Mouse (Mus musculus) CH12.LX (cell line): Measurements from ENCODE around the gene E030018B13Rik.

Experiments used
- CHD1 ChIP-seq: IDR thresholded peaks from 2 replicates; pipeline ENCODE4 v1.6.1; 2012; ENCODE audit warnings: low read depth, low read length, improper control_type of control experiment, inconsistent platforms
- CTCF ChIP-seq, 2 experiments: IDR thresholded peaks in 1 of 2; conservative IDR thresholded peaks in 1 of 2; 2 replicates each; pipeline ENCODE4 v1.5.1; 2011 to 2012; ENCODE audit warnings: low read depth in 2 of 2, low read length in 2 of 2, improper control_type of control experiment in 1 of 2, inconsistent platforms in 1 of 2, mild to moderate bottlenecking in 1 of 2, moderate library complexity in 1 of 2
- EP300 ChIP-seq: IDR thresholded peaks from 2 replicates; pipeline ENCODE4 v1.6.1; 2011; ENCODE audit warnings: low read length, improper control_type of control experiment
- HCFC1 ChIP-seq: IDR thresholded peaks from 2 replicates; pipeline ENCODE4 v1.6.1; 2012; ENCODE audit warnings: low read depth, mild to moderate bottlenecking, inconsistent platforms, low read length, improper control_type of control experiment
- NRF1 ChIP-seq: IDR thresholded peaks from 2 replicates; pipeline ENCODE4 v1.6.1; 2014; ENCODE audit warnings: low read depth, mild to moderate bottlenecking, inconsistent platforms, low read length, improper control_type of control experiment, moderate library complexity
- POLR2A ChIP-seq: IDR thresholded peaks from 2 replicates; pipeline ENCODE4 v1.6.1; 2011; ENCODE audit warnings: low read depth, mild to moderate bottlenecking, improper control_type of control experiment, low read length
- POLR2AphosphoS2 ChIP-seq: IDR thresholded peaks from 2 replicates; pipeline ENCODE4 v1.6.1; 2011; ENCODE audit warnings: low read depth, low read length, improper control_type of control experiment
- RAD21 ChIP-seq: IDR thresholded peaks from 2 replicates; pipeline ENCODE4 v1.6.1; 2011; ENCODE audit warnings: low read depth, mild to moderate bottlenecking, low read length, improper control_type of control experiment, moderate library complexity
- SMC3 ChIP-seq: IDR thresholded peaks from 2 replicates; pipeline ENCODE4 v1.6.1; 2011; ENCODE audit warnings: low read depth, low read length, improper control_type of control experiment
- ZNF384 ChIP-seq: IDR thresholded peaks from 2 replicates; pipeline ENCODE4 v1.6.1; 2012; ENCODE audit warnings: low read depth, low read length, improper control_type of control experiment, inconsistent platforms

DNA sequence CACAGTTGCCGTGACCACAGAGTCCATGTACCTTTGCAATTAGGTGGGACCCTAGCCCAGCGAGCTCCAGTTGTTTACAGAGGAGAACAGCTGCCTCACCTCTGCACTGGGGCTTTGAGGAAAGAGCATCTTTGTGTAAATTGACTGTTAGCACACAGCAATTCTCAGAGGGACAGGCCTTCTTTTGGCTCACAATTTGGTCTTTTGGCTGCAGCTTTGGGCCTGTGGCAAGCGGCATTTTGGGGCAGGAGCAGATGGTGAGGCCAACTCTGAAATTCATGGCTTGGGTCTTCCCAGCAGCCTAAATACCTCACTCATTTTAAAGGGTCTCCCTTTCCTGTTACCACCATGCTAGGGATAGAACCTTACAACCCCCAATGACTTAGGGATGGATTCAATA lies 32.5 kb downstream of the E030018B13Rik start:
- TF ChIP-seq HCFC1: no peak
- TF ChIP-seq CTCF (conservative IDR thresholded peaks at IDR 0.05 in 1 of 2, IDR thresholded peaks at IDR 0.05 in 1 of 2; ENCODE audit: low read depth in 2 of 2, low read length in 2 of 2): no peak
- TF ChIP-seq POLR2AphosphoS2: no peak
- TF ChIP-seq EP300: no peak
- TF ChIP-seq POLR2A: no peak
- no peak for TF ChIP-seq RAD21
- no peak for TF ChIP-seq SMC3
- TF ChIP-seq NRF1: no peak
- no peak for TF ChIP-seq ZNF384
- TF ChIP-seq CHD1: no peak
